Mouse (Mus musculus) activated CD4-positive, CD25-positive, alpha-beta regulatory T cell, adult 4 months (primary cell): ENCODE measurements around the gene Olfr1156. TPM values are rescaled to one million over a fixed set of nuclear protein-coding genes. Genes with fewer than 3 reads are reported as not detected.

Experiments
- ATAC-seq: one replicate; pipeline ENCODE4 v1.8.0; 2017
- polyA plus RNA-seq, 2 experiments: library from polyadenylated mRNA; unstranded; fragments of 100-300 nt; shearing (Covaris generic); gene quantifications; one replicate each; pipeline ENCODE4 v1.2.1; 2017

Olfr1156 gene
- polyA plus RNA-seq: under 1 TPM in 1 of 2 experiments, not detected in 1; 0.20 TPM

GRCm38 (mm10) chr2:87953000-87953399 lies at the start of gene Olfr1156:
TSS of gene Olfr1156 (minus strand) at chr2:87953100.
- no peak for ATAC-seq

- no peak for ATAC-seq
Measured at GRCm38 (mm10) chr2:87989813-87990212, 36.9 kb upstream of the Olfr1156 start, which contains the start of gene Olfr1158. TSS of gene Olfr1158 (plus strand) at chr2:87990113.

- no peak for ATAC-seq
Measured at GRCm38 (mm10) chr2:87974563-87974962, 21.7 kb upstream of the Olfr1156 start, which contains the start of gene Olfr74. TSS of gene Olfr74 (minus strand) at chr2:87974663.

- ATAC-seq: no peak
Measured at GRCm38 (mm10) chr2:87968199-87968598, 15.3 kb upstream of the Olfr1156 start, which contains the start of gene Olfr1157. TSS of gene Olfr1157 (minus strand) at chr2:87968299.

GRCm38 (mm10) chr2:87945037-87945436 lies 7.9 kb downstream of the Olfr1156 start, which contains the start of gene Olfr1155:
TSS of gene Olfr1155 (minus strand) at chr2:87945137.
- no peak for ATAC-seq

- no peak for ATAC-seq
Measured at GRCm38 (mm10) chr2:87905066-87905465, 47.8 kb downstream of the Olfr1156 start, which contains the start of gene Olfr1154. TSS of gene Olfr1154 (minus strand) at chr2:87905166.

Other genes starting within 250 kb of the Olfr1156 start
- gene Olfr1137, start 239.9 kb downstream of the Olfr1156 start, polyA plus RNA-seq: not detected
- not detected for gene Olfr1138, start 213.1 kb downstream of the Olfr1156 start, polyA plus RNA-seq
- gene Olfr1140, start 209.3 kb downstream of the Olfr1156 start, polyA plus RNA-seq: not detected
- not detected for gene Olfr1141, start 199.1 kb downstream of the Olfr1156 start, polyA plus RNA-seq
- gene Olfr152, start 173.6 kb downstream of the Olfr1156 start, polyA plus RNA-seq: not detected
- gene Olfr1143, start 152.5 kb downstream of the Olfr1156 start, polyA plus RNA-seq: not detected
- not detected for gene Olfr1145, start 143.3 kb downstream of the Olfr1156 start, polyA plus RNA-seq
- not detected for gene Olfr1148, start 122.6 kb downstream of the Olfr1156 start, polyA plus RNA-seq
- gene Olfr1150-ps1, start 109.1 kb downstream of the Olfr1156 start, polyA plus RNA-seq: not detected
- gene Olfr1151, start 97.2 kb downstream of the Olfr1156 start, polyA plus RNA-seq: not detected
- under 1 TPM in 1 of 2 experiments, not detected in 1; 0.08 TPM for gene Olfr1152, start 86.6 kb downstream of the Olfr1156 start, polyA plus RNA-seq
- not detected for gene Olfr1153, start 58.1 kb downstream of the Olfr1156 start, polyA plus RNA-seq
- not detected for gene Olfr1154, start 47.9 kb downstream of the Olfr1156 start, polyA plus RNA-seq
- gene Olfr1155, start 8.0 kb downstream of the Olfr1156 start, polyA plus RNA-seq: not detected
- under 1 TPM in 1 of 2 experiments, not detected in 1; 0.15 TPM for gene Olfr1157, start 15.2 kb upstream of the Olfr1156 start, polyA plus RNA-seq
- gene Olfr74, start 21.6 kb upstream of the Olfr1156 start, polyA plus RNA-seq: not detected
- not detected for gene Olfr1158, start 37.0 kb upstream of the Olfr1156 start, polyA plus RNA-seq
- not detected for gene Olfr1160, start 55.2 kb upstream of the Olfr1156 start, polyA plus RNA-seq
- not detected for gene Olfr1161, start 69.7 kb upstream of the Olfr1156 start, polyA plus RNA-seq
- not detected for gene Olfr73, start 84.6 kb upstream of the Olfr1156 start, polyA plus RNA-seq
- gene Olfr1162, start 98.0 kb upstream of the Olfr1156 start, polyA plus RNA-seq: not detected
- not detected for gene Olfr1163, start 118.7 kb upstream of the Olfr1156 start, polyA plus RNA-seq
- not detected for gene Olfr1164, start 140.9 kb upstream of the Olfr1156 start, polyA plus RNA-seq
- gene Olfr1166, start 175.2 kb upstream of the Olfr1156 start, polyA plus RNA-seq: under 1 TPM in 1 of 2 experiments, not detected in 1; 0.17 TPM
- under 1 TPM in 1 of 2 experiments, not detected in 1; 0.11 TPM for gene Olfr1167, start 202.1 kb upstream of the Olfr1156 start, polyA plus RNA-seq
- gene Olfr1168, start 228.8 kb upstream of the Olfr1156 start, polyA plus RNA-seq: not detected